Mouse (Mus musculus) bone marrow macrophage, adult 2 months (primary cell): Measurements from ENCODE around the gene Keap1. TPM values are rescaled to one million over a fixed set of nuclear protein-coding genes. Genes with fewer than 3 reads are reported as not detected.
"Not testable (repeated sequence)": the region's sequence is repeated elsewhere in the genome, so short reads cannot be mapped to it uniquely, and the experiment has no call there.

ENCODE experiments used
- H3K27ac ChIP-seq: 2 replicates; pipeline ENCODE4 v1.5.1; 2012; ENCODE audit warnings: low read depth, low read length; ENCODE audit not compliant: insufficient read depth
- H3K4me1 ChIP-seq: 2 replicates; pipeline ENCODE4 v1.6.1; 2012; ENCODE audit warnings: low read length; ENCODE audit not compliant: control insufficient read depth, insufficient read depth
- H3K4me3 ChIP-seq: 2 replicates; pipeline ENCODE4 v1.5.1; 2012; ENCODE audit warnings: mild to moderate bottlenecking, low read length, moderate library complexity; ENCODE audit not compliant: insufficient read depth
- CTCF ChIP-seq: IDR thresholded peaks from 2 replicates; pipeline ENCODE4 v1.5.1; 2012; ENCODE audit warnings: low read depth, mild to moderate bottlenecking, low read length, moderate library complexity
- POLR2A ChIP-seq: IDR thresholded peaks from 2 replicates; pipeline ENCODE4 v1.6.1; 2012; ENCODE audit warnings: mild to moderate bottlenecking, low read depth, low read length, borderline replicate concordance
- polyA plus RNA-seq: library from polyadenylated mRNA; stranded (reverse); fragments of >200 nt; gene quantifications from 2 replicates; pipeline ENCODE4 v1.2.4, GENCODE M21; 2012; ENCODE audit not compliant: missing spikeins, insufficient read depth, insufficient read length

Gene Keap1
- polyA plus RNA-seq, 1 experiment: 36.4 TPM

- H3K4me3 ChIP-seq: peak overlapping the region; percentile 77
- H3K27ac ChIP-seq: no peak overlapping the region
- no peak for TF ChIP-seq CTCF
- TF ChIP-seq POLR2A: no peak
- peaks cover 35% of the 10 kb centered on the region for H3K4me1 ChIP-seq
These were observed 25.3 kb upstream of the Keap1 start for GRCm38 (mm10) chr9:21264272-21264999.

GRCm38 (mm10) chr9:21261831-21262230 is 22.7 kb upstream of the Keap1 start:
- Histone ChIP-seq H3K4me1 (peaks cover 34% of the 10 kb centered on the region), H3K4me3 (no peak overlapping the region), H3K27ac (0 out of 2 replicates have a peak overlapping the region, but pooled peaks have one; percentile 1)
- TF ChIP-seq POLR2A (no peak), CTCF (no peak)

GRCm38 (mm10) chr9:21260491-21261040 is 21.4 kb upstream of the Keap1 start:
- H3K27ac ChIP-seq: no peak overlapping the region
- no peak overlapping the region for H3K4me3 ChIP-seq
- TF ChIP-seq POLR2A: no peak
- TF ChIP-seq CTCF: no peak
- H3K4me1 ChIP-seq: peaks cover 29% of the 10 kb centered on the region

- H3K27ac ChIP-seq, H3K4me3 ChIP-seq: not testable (repeated sequence)
- peaks cover 17% of the 10 kb centered on the region for H3K4me1 ChIP-seq
These were observed 17.2 kb upstream of the Keap1 start for GRCm38 (mm10) chr9:21256349-21256748.

GRCm38 (mm10) chr9:21254690-21255089 is 15.5 kb upstream of the Keap1 start:
- peaks cover 3% of the 10 kb centered on the region for H3K4me1 ChIP-seq
- H3K4me3 ChIP-seq: no peak overlapping the region
- H3K27ac ChIP-seq: no peak overlapping the region
- no peak for TF ChIP-seq CTCF
- TF ChIP-seq POLR2A: no peak

GRCm38 (mm10) chr9:21251116-21251735 is 12.1 kb upstream of the Keap1 start:
- no peaks in the 10 kb centered on the region for H3K4me1 ChIP-seq
- H3K4me3 ChIP-seq: no peak overlapping the region
- H3K27ac ChIP-seq: no peak overlapping the region
- TF ChIP-seq CTCF: no peak
- no peak for TF ChIP-seq POLR2A

GRCm38 (mm10) chr9:21250509-21250908 is 11.3 kb upstream of the Keap1 start:
- no peak overlapping the region for H3K4me3 ChIP-seq
- TF ChIP-seq CTCF (no peak), POLR2A (no peak)
- no peak overlapping the region for H3K27ac ChIP-seq
- H3K4me1 ChIP-seq: no peaks in the 10 kb centered on the region

- H3K4me3 ChIP-seq: no peak overlapping the region
- TF ChIP-seq POLR2A (no peak), CTCF (no peak)
- no peaks in the 10 kb centered on the region for H3K4me1 ChIP-seq
- H3K27ac ChIP-seq: no peak overlapping the region
These were observed 10.7 kb upstream of the Keap1 start for GRCm38 (mm10) chr9:21249629-21250508.

GRCm38 (mm10) chr9:21248326-21248725 is 9.2 kb upstream of the Keap1 start, which contains the start of gene S1pr5:
Gene S1pr5, minus strand, starts transcription at chr9:21248443.
- H3K4me3 ChIP-seq: peak within 1 kb of the TSS; percentile 22; the same call in 1 of the 2 replicates
- no peak within 1 kb of the TSS for H3K27ac ChIP-seq
- no peaks in the 10 kb centered on the region for H3K4me1 ChIP-seq
- TF ChIP-seq CTCF (no peak), POLR2A (no peak)

- no peak for TF ChIP-seq POLR2A
- no peak for TF ChIP-seq CTCF
- Histone ChIP-seq H3K4me3 (no peak overlapping the region), H3K27ac (no peak overlapping the region), H3K4me1 (no peaks in the 10 kb centered on the region)
These were observed 7.2 kb upstream of the Keap1 start for GRCm38 (mm10) chr9:21246342-21246741.
